Mouse (Mus musculus): ENCODE results near the gene Myh6. TPM values are rescaled to one million over a fixed set of nuclear protein-coding genes. Genes with fewer than 3 reads are reported as not detected.
A peak's percentile ranks its signal among the peaks of the same experiment; 100 is the strongest.
"Not testable (repeated sequence)": the region's sequence is repeated elsewhere in the genome, so short reads cannot be mapped to it uniquely, and the experiment has no call there.

Myh6 gene
- polyA plus RNA-seq, 1 experiment, result 0.17 TPM

- Histone ChIP-seq H3K4me1 (ENCODE audit: control insufficient read depth, insufficient read depth, low read length) (no peaks in the 10 kb centered on the region), H3K27ac (ENCODE audit: insufficient read depth, low read length) (no peak overlapping the region), H3K4me3 (ENCODE audit: insufficient read depth, low read length) (no peak overlapping the region)
- TF ChIP-seq CTCF (IDR thresholded peaks at IDR 0.05; ENCODE audit: extremely low read depth, insufficient read depth, low read length), result no peak
- TF ChIP-seq POLR2A (IDR thresholded peaks at IDR 0.05; ENCODE audit: extremely low read depth, insufficient read depth, low read length), result no peak
These were observed 15.2 kb upstream of the Myh6 start for GRCm38 (mm10) chr14:54981934-54982333.

GRCm38 (mm10) chr14:54978664-54979063 lies 11.9 kb upstream of the Myh6 start:
- H3K4me3 ChIP-seq (ENCODE audit: insufficient read depth, low read length), result no peak overlapping the region
- TF ChIP-seq CTCF (IDR thresholded peaks at IDR 0.05; ENCODE audit: extremely low read depth, insufficient read depth, low read length), result no peak
- TF ChIP-seq POLR2A (IDR thresholded peaks at IDR 0.05; ENCODE audit: extremely low read depth, insufficient read depth, low read length), result no peak
- H3K27ac ChIP-seq (ENCODE audit: insufficient read depth, low read length), result no peak overlapping the region
- H3K4me1 ChIP-seq (ENCODE audit: control insufficient read depth, insufficient read depth, low read length), result peaks cover 2% of the 10 kb centered on the region; the same call in 1 of the 2 replicates

- no peak within 1 kb of the TSS for H3K27ac ChIP-seq (ENCODE audit: insufficient read depth, low read length)
- H3K4me3 ChIP-seq (ENCODE audit: insufficient read depth, low read length), result no peak within 1 kb of the TSS
- H3K4me1 ChIP-seq (ENCODE audit: control insufficient read depth, insufficient read depth, low read length), result peaks cover 2% of the 10 kb centered on the region; the same call in 1 of the 2 replicates
- TF ChIP-seq POLR2A (IDR thresholded peaks at IDR 0.05; ENCODE audit: extremely low read depth, insufficient read depth, low read length) (no peak), CTCF (IDR thresholded peaks at IDR 0.05; ENCODE audit: extremely low read depth, insufficient read depth, low read length) (no peak)
These were observed 9.9 kb upstream of the Myh6 start, which contains the start of gene Gm17428 for GRCm38 (mm10) chr14:54976633-54977032. Gm17428 (plus strand) TSS chr14:54976933.

- peaks cover 2% of the 10 kb centered on the region; the same call in 1 of the 2 replicates for H3K4me1 ChIP-seq (ENCODE audit: control insufficient read depth, insufficient read depth, low read length)
- H3K27ac ChIP-seq (ENCODE audit: insufficient read depth, low read length), result 0 out of 2 replicates have a peak overlapping the region, but pooled peaks have one; percentile 58
- TF ChIP-seq CTCF (IDR thresholded peaks at IDR 0.05; ENCODE audit: extremely low read depth, insufficient read depth, low read length) (no peak), POLR2A (IDR thresholded peaks at IDR 0.05; ENCODE audit: extremely low read depth, insufficient read depth, low read length) (no peak)
- no peak overlapping the region for H3K4me3 ChIP-seq (ENCODE audit: insufficient read depth, low read length)
These were observed 7.5 kb upstream of the Myh6 start for GRCm38 (mm10) chr14:54974068-54974791.

- H3K4me3 ChIP-seq (ENCODE audit: insufficient read depth, low read length); H3K27ac ChIP-seq (ENCODE audit: insufficient read depth, low read length); H3K4me1 ChIP-seq (ENCODE audit: control insufficient read depth, insufficient read depth, low read length): not testable (repeated sequence)
These were observed 6.1 kb upstream of the Myh6 start for GRCm38 (mm10) chr14:54972786-54973185.

- Histone ChIP-seq H3K4me1 (ENCODE audit: control insufficient read depth, insufficient read depth, low read length) (no peaks in the 10 kb centered on the region), H3K27ac (ENCODE audit: insufficient read depth, low read length) (no peak overlapping the region), H3K4me3 (ENCODE audit: insufficient read depth, low read length) (no peak overlapping the region)
- TF ChIP-seq CTCF (IDR thresholded peaks at IDR 0.05; ENCODE audit: extremely low read depth, insufficient read depth, low read length), result no peak
- TF ChIP-seq POLR2A (IDR thresholded peaks at IDR 0.05; ENCODE audit: extremely low read depth, insufficient read depth, low read length), result no peak
These were observed 1.6 kb upstream of the Myh6 start for GRCm38 (mm10) chr14:54968344-54968743.

- TF ChIP-seq POLR2A (IDR thresholded peaks at IDR 0.05; ENCODE audit: extremely low read depth, insufficient read depth, low read length), result no peak
- no peak overlapping the region for H3K27ac ChIP-seq (ENCODE audit: insufficient read depth, low read length)
- H3K4me1 ChIP-seq (ENCODE audit: control insufficient read depth, insufficient read depth, low read length), result no peaks in the 10 kb centered on the region
- no peak overlapping the region for H3K4me3 ChIP-seq (ENCODE audit: insufficient read depth, low read length)
These were observed 1.1 kb upstream of the Myh6 start for GRCm38 (mm10) chr14:54967874-54968273.

- Histone ChIP-seq H3K4me1 (ENCODE audit: control insufficient read depth, insufficient read depth, low read length) (no peaks in the 10 kb centered on the region), H3K4me3 (ENCODE audit: insufficient read depth, low read length) (no peak overlapping the region), H3K27ac (ENCODE audit: insufficient read depth, low read length) (no peak overlapping the region)
- no peak for TF ChIP-seq POLR2A (IDR thresholded peaks at IDR 0.05; ENCODE audit: extremely low read depth, insufficient read depth, low read length)
- TF ChIP-seq CTCF (IDR thresholded peaks at IDR 0.05; ENCODE audit: extremely low read depth, insufficient read depth, low read length), result no peak
These were observed 1.1 kb downstream of the Myh6 start for GRCm38 (mm10) chr14:54965631-54966030.

- Histone ChIP-seq H3K4me3 (ENCODE audit: insufficient read depth, low read length) (no peak overlapping the region), H3K4me1 (ENCODE audit: control insufficient read depth, insufficient read depth, low read length) (no peaks in the 10 kb centered on the region), H3K27ac (ENCODE audit: insufficient read depth, low read length) (no peak overlapping the region)
- TF ChIP-seq POLR2A (IDR thresholded peaks at IDR 0.05; ENCODE audit: extremely low read depth, insufficient read depth, low read length) (no peak), CTCF (IDR thresholded peaks at IDR 0.05; ENCODE audit: extremely low read depth, insufficient read depth, low read length) (no peak)
These were observed 1.7 kb downstream of the Myh6 start for GRCm38 (mm10) chr14:54965044-54965443.

GRCm38 (mm10) chr14:54963727-54964126 lies 3.0 kb downstream of the Myh6 start:
- no peaks in the 10 kb centered on the region for H3K4me1 ChIP-seq (ENCODE audit: control insufficient read depth, insufficient read depth, low read length)
- no peak for TF ChIP-seq CTCF (IDR thresholded peaks at IDR 0.05; ENCODE audit: extremely low read depth, insufficient read depth, low read length)
- TF ChIP-seq POLR2A (IDR thresholded peaks at IDR 0.05; ENCODE audit: extremely low read depth, insufficient read depth, low read length), result no peak
- no peak overlapping the region for H3K27ac ChIP-seq (ENCODE audit: insufficient read depth, low read length)
- H3K4me3 ChIP-seq (ENCODE audit: insufficient read depth, low read length), result no peak overlapping the region

All from cortical plate, adult 2 months (tissue).